Mouse (Mus musculus) B cell, adult (primary cell): Measurements from ENCODE around the gene Them4. TPM values are rescaled to one million over a fixed set of nuclear protein-coding genes. Genes with fewer than 3 reads are reported as not detected.

Experiments used
- total RNA-seq: library from RNA; stranded (reverse); gene quantifications from 4 replicates; pipeline ENCODE4 v1.2.4, GENCODE M21; 2023; ENCODE audit not compliant: inconsistent age

Gene Them4
- 1.6 to 2.8 TPM (median 2.1 TPM) in 4 replicates for total RNA-seq

GRCm38 (mm10) chr3:94309633-94310363 lies at the start of gene Them4:
Gene Them4, plus strand, starts transcription at chr3:94310089.

GRCm38 (mm10) chr3:94263736-94264135 lies 46.2 kb upstream of the Them4 start, which contains the start of gene Gm4778:
Gene Gm4778, plus strand, starts transcription at chr3:94264036.

GRCm38 (mm10) chr3:94341959-94342422 lies 32.1 kb downstream of the Them4 start, which contains the start of gene Them5:
Gene Them5, plus strand, starts transcription at chr3:94342099.

GRCm38 (mm10) chr3:94362138-94362537 lies 52.2 kb downstream of the Them4 start, which contains the start of gene C2cd4d:
Gene C2cd4d, plus strand, starts transcription at chr3:94362438.

GRCm38 (mm10) chr3:94372641-94373040 lies 62.8 kb downstream of the Them4 start, which contains the start of gene Rorc:
Gene Rorc, plus strand, starts transcription at chr3:94372794.

Other genes starting within 250 kb of the Them4 start
- not detected in 4 replicates for gene Gm10697, start 237.4 kb upstream of the Them4 start, total RNA-seq
- gene Gm10696, start 131.9 kb upstream of the Them4 start, total RNA-seq: not detected in 4 replicates
- not detected in 4 replicates for gene Gm5286, start 113.4 kb upstream of the Them4 start, total RNA-seq
- gene Gm4778, start 46.1 kb upstream of the Them4 start, total RNA-seq: not detected in 4 replicates
- not detected in 4 replicates for gene Them5, start 32.0 kb downstream of the Them4 start, total RNA-seq
- gene C2cd4d, start 52.3 kb downstream of the Them4 start, total RNA-seq: not detected in 4 replicates
- gene Rorc, start 62.7 kb downstream of the Them4 start, total RNA-seq: not detected in 4 replicates
- not detected in 4 replicates for gene Lingo4, start 88.4 kb downstream of the Them4 start, total RNA-seq
- 1.0 to 2.6 TPM (median 1.6 TPM) in 4 replicates for gene Tdrkh, start 103.2 kb downstream of the Them4 start, total RNA-seq
- 23.6 to 37.1 TPM (median 34.1 TPM) in 4 replicates for gene Mrpl9, start 133.2 kb downstream of the Them4 start, total RNA-seq
- gene Oaz3, start 133.8 kb downstream of the Them4 start, total RNA-seq: not detected in 4 replicates
- gene Celf3, start 168.2 kb downstream of the Them4 start, total RNA-seq: not detected in 4 replicates
- gene Riiad1, start 170.3 kb downstream of the Them4 start, total RNA-seq: not detected in 4 replicates